Mouse (Mus musculus) kidney, adult 2 months (tissue): ENCODE measurements around the gene Grin2d. TPM values are rescaled to one million over a fixed set of nuclear protein-coding genes. Genes with fewer than 3 reads are reported as not detected.
A peak's percentile ranks its signal among the peaks of the same experiment; 100 is the strongest.

Experiments
- DNase-seq: peaks from one replicate; pipeline ENCODE4 v3.0.0; 2021
- H3K27ac ChIP-seq: fragments of 200-500 bp; 2 replicates; pipeline ENCODE4 v1.5.1; 2012; ENCODE audit warnings: low read depth, low read length, control low read depth, inconsistent platforms; ENCODE audit not compliant: insufficient read depth
- H3K27me3 ChIP-seq: fragments of 200-500 bp; replicated peaks from 2 replicates; pipeline ENCODE4 v1.6.1; 2012; ENCODE audit warnings: mild to moderate bottlenecking, moderate library complexity, low read length, inconsistent platforms; ENCODE audit not compliant: control insufficient read depth, insufficient read depth
- H3K36me3 ChIP-seq: fragments of 200-500 bp; 2 replicates; pipeline ENCODE4 v1.6.1; 2012; ENCODE audit warnings: mild to moderate bottlenecking, moderate library complexity, low read length, inconsistent platforms; ENCODE audit not compliant: control insufficient read depth, insufficient read depth
- H3K4me1 ChIP-seq: fragments of 200-500 bp; 2 replicates; pipeline ENCODE4 v1.6.1; 2011; ENCODE audit warnings: low read length; ENCODE audit not compliant: control insufficient read depth, insufficient read depth
- H3K4me3 ChIP-seq: fragments of 200-500 bp; 2 replicates; pipeline ENCODE4 v1.5.1; 2011; ENCODE audit warnings: mild to moderate bottlenecking, low read depth, low read length, control low read depth; ENCODE audit not compliant: insufficient read depth
- CTCF ChIP-seq: fragments of 200-500 bp; conservative IDR thresholded peaks from 2 replicates; pipeline ENCODE4 v1.5.1; 2011; ENCODE audit warnings: low read depth, mild to moderate bottlenecking, control low read depth, low read length, moderate library complexity, mixed read lengths; ENCODE audit not compliant: insufficient read depth, insufficient read length
- POLR2A ChIP-seq: fragments of 200-500 bp; IDR thresholded peaks from one replicate; pipeline ENCODE4 v1.6.1; 2011; ENCODE audit warnings: low read depth, low read length, control low read depth
- WGBS: fragments of 180-500 bp; shearing (Covaris S2); methylation state at CpG from one replicate; pipeline ENCODE4 v1.1.7; 2018; 5-methylcytosine and 5-hydroxymethylcytosine counted together
- polyA plus RNA-seq: library from polyadenylated mRNA; depleted of rRNA; stranded (reverse); fragments of >200 nt; gene quantifications from 2 replicates; pipeline ENCODE4 v1.2.3, GENCODE M21; 2012

Gene Grin2d
- polyA plus RNA-seq, 1 experiment: 0.45 TPM

DNA sequence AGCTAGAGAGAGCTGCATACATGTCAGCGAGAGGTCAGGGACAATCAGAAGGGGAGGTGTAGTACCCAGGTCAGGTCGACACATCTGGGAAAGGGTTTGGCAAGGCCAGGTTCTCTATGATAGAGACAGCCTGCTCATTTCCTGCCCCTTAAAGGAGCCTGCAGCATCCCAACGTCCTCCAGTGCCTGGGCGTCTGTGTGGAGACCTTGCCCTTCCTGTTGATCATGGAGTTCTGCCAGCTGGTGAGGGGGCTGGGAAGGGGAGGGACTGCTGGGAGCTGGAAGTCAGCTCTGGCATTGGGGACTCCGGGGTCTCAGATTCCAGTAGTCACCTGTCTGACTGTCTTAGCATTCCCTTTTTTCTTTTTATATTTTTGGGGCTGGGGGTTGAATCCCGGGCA is 87.5 kb downstream of the Grin2d start:
- Histone ChIP-seq H3K27me3 (no peaks in the 10 kb centered on the region), H3K27ac (no peak overlapping the region), H3K36me3 (no peaks in the 10 kb centered on the region), H3K4me3 (no peak overlapping the region), H3K4me1 (no peaks in the 10 kb centered on the region)
- WGBS: 47% methylated on average over 6 of the region's 6 CpGs
- TF ChIP-seq CTCF (no peak), POLR2A (no peak)
- DNase-seq: peak; percentile 60

DNA sequence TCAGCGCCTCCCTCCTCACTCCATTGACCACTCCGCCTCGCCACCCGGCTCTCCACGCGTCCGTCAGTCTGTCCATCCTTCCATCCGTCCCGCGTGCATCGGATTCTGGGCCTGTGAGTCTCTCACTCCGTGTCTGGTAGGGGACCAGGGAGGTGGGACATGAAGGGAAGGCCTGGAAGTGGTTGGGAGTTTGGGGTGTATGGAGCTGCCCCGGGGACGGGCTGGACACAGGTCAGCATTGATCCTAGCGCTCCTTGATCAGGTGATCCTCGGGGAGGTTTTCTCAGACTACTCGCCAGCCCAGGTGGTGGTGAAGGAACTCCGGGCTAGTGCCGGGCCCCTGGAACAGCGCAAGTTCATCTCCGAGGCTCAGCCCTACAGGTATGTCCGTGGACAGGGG is 90.5 kb downstream of the Grin2d start:
- DNase-seq: no peak
- no peak overlapping the region for H3K4me3 ChIP-seq
- TF ChIP-seq CTCF (no peak), POLR2A (no peak)
- no peaks in the 10 kb centered on the region; the same call in 1 of the 2 replicates for H3K4me1 ChIP-seq
- no peaks in the 10 kb centered on the region for H3K36me3 ChIP-seq
- no peak overlapping the region for H3K27ac ChIP-seq
- H3K27me3 ChIP-seq: no peaks in the 10 kb centered on the region
- WGBS: 88% methylated on average over 22 of the region's 22 CpGs

DNA sequence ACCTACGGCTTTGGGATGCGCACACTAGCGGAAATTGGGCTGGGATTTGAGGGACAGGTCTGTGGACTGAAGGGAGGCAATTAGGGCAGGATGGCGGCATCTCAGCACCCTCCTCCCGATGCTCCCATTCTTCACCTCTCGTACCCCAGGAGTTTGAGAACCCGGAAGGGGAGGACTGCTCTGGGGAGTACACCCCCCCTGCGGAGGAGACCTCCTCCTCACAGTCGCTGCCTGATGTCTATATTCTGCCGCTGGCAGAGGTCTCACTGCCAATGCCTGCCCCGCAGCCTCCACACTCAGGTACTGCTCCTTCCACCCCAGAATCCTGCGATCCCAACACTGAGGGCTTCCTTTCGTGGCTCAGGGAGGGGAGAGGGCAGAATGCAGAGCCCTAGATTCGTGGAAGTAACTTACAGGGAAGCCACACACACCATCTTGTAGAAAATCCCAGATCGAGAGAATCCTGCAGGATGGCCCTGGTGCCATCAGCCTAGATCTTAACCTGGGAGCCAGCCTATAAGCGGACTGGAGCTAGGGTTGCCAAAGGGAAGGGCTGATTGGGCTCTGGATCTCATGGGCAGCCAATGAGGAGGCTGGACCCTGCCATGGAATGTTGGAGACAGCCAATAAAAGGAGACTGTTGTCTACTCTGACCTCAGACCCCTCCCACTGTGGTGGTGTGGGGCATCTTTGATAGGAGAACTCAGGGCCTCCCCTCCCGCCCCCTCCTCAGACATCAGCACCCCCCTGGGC is 91.3 kb downstream of the Grin2d start:
- H3K4me1 ChIP-seq: no peaks in the 10 kb centered on the region; the same call in 1 of the 2 replicates
- peak overlapping the region; percentile 13; the same call in 1 of the 2 replicates for H3K4me3 ChIP-seq
- no peak overlapping the region for H3K27ac ChIP-seq
- H3K36me3 ChIP-seq: no peaks in the 10 kb centered on the region
- H3K27me3 ChIP-seq: no peaks in the 10 kb centered on the region
- 21% methylated on average over 17 of the region's 17 CpGs for WGBS
- TF ChIP-seq POLR2A: no peak
- no peak for TF ChIP-seq CTCF
- peak; percentile 25 for DNase-seq

DNA sequence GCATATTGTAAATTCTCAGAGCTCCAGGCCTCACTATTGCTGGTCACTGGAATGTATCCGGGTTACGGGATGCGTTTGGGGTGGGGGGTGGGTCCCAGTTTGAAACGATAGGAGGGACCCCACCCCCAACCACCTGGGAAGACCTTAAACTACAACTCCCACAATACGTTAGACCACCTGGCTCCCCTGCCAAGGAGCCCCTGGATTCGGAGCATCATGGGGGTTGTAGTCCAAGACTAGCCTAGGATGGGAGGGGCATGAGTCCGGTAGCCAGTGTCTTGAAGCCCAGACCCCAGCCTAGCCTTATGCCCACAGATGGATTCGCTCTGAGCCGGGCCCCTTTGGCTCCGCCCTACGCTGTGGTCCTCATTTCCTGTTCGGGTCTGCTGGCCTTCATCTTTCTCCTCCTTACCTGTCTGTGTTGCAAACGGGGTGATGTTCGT is 92.0 kb downstream of the Grin2d start:
- no peak for DNase-seq
- 5% methylated on average over 14 of the region's 14 CpGs for WGBS
- no peak overlapping the region for H3K27ac ChIP-seq
- H3K4me3 ChIP-seq: peak overlapping the region; percentile 60
- H3K27me3 ChIP-seq: no peaks in the 10 kb centered on the region
- TF ChIP-seq CTCF: no peak
- no peak for TF ChIP-seq POLR2A
- H3K36me3 ChIP-seq: no peaks in the 10 kb centered on the region
- no peaks in the 10 kb centered on the region; the same call in 1 of the 2 replicates for H3K4me1 ChIP-seq

DNA sequence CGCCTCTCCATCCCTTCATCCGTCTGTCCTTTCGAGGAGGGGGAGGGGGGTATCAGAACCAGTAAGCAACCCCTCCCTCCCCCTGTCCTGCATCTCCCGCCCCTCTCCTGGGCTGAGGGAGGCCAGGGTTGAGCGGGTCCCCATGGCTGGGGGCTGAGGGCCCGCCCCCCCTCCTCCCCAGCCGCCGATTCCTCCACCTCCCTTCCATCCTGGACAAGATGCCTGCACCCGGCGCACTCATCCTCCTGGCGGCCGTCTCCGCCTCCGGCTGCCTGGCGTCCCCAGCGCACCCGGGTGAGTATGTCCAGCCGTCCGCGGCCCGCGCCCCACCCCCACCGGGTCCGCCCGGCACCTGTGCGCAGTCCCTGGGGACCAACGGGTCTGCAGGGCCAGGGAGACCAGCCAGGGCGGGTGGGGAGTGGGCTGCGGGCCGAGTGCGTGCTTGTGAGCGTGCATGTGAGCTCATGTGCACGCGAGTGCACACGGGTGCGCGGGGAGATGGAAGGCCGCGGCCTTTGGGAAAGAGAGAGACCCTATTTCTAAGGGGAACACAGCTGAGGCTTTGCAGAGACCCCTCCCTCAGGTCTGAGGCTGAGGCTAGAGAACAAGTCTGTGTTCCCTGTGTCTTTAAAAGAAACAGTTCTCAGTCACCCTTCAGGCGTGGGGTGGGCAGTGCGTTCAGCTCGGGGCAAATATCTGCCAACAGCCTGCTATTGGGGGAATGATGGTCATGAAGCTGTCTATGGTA is 92.6 kb downstream of the Grin2d start:
- H3K4me1 ChIP-seq: no peaks in the 10 kb centered on the region; the same call in 1 of the 2 replicates
- no peak for DNase-seq
- H3K4me3 ChIP-seq: peak overlapping the region; percentile 60
- WGBS: under 1% methylated on average over 39 of the region's 42 CpGs
- TF ChIP-seq CTCF (no peak), POLR2A (no peak)
- H3K36me3 ChIP-seq: no peaks in the 10 kb centered on the region
- no peaks in the 10 kb centered on the region for H3K27me3 ChIP-seq
- no peak overlapping the region for H3K27ac ChIP-seq

DNA sequence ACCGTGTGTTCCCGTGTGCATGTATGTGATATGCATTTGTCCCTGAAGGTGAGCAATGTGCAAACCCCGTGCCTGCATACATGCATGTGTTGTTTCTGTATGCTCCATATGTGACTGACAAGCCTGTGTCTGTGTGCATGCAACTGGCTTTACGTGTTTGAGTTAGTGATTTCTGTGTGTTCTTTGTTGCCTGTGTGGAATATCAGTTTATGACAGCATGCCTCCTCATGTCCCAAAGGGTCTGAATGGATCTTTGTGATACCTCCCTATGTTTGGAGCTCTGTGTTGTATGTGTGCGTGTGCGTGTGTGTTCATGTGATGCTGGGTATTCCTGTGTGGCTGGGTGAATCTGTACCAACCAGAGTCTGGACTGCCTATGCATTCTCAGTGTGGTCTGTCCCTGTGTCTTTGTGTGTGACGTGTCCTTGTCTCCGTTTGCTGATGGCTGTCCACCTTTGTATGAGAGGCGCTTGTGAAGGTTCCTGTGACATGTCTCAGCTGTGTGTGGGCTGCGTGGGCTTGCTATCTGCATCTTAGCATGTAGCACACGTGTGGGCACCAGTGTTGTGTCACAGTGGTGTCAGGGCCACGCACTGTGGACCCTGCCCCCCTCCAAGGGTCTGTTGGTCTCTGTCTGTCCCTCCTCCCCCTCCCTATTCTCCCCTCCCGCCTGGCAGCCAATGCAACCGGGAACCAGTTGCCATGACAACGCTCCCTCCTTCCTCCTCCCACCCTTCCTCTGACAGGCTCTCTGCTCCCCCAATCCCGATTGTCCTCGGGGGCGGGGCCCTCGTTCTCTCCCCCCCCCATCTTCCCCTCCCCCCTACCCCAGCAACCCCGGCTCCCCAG is 93.4 kb downstream of the Grin2d start, which contains the start of gene Sult2b1:
Sult2b1 (minus strand) TSS at position 146 of the 849 bp plus-strand sequence.
- WGBS: 26% methylated on average over 20 of the region's 20 CpGs
- H3K27me3 ChIP-seq: no peaks in the 10 kb centered on the region
- no peak within 1 kb of the TSS for H3K27ac ChIP-seq
- H3K4me3 ChIP-seq: peak within 1 kb of the TSS; percentile 60
- no peaks in the 10 kb centered on the region for H3K36me3 ChIP-seq
- DNase-seq: peak; percentile 67
- no peaks in the 10 kb centered on the region; the same call in 1 of the 2 replicates for H3K4me1 ChIP-seq
- no peak for TF ChIP-seq POLR2A
- no peak for TF ChIP-seq CTCF
